Mouse (Mus musculus): ENCODE results near the gene Mutyh.
"Not testable (repeated sequence)": the region's sequence is repeated elsewhere in the genome, so short reads cannot be mapped to it uniquely, and the experiment has no call there.

Mutyh gene

GRCm38 (mm10) chr4:116820902-116821693 is 13.6 kb downstream of the Mutyh start:
- peak; percentile 78 for DNase-seq (ENCODE audit: low read depth, low spot score)

GRCm38 (mm10) chr4:116821694-116822016 is 14.1 kb downstream of the Mutyh start, which contains the start of gene Hpdl:
TSS of gene Hpdl (minus strand) at chr4:116821707.
- DNase-seq (ENCODE audit: low read depth, low spot score): no peak

- peak; percentile 93 for DNase-seq (ENCODE audit: low read depth, low spot score)
Measured at GRCm38 (mm10) chr4:116824541-116825004, 17.1 kb downstream of the Mutyh start.

- DNase-seq (ENCODE audit: low read depth, low spot score): peak; percentile 92
Measured at GRCm38 (mm10) chr4:116827819-116828218, 20.3 kb downstream of the Mutyh start.

GRCm38 (mm10) chr4:116829364-116830069 is 22.0 kb downstream of the Mutyh start:
- DNase-seq (ENCODE audit: low read depth, low spot score): peak; percentile 44

- no peak for DNase-seq (ENCODE audit: low read depth, low spot score)
Measured at GRCm38 (mm10) chr4:116830070-116830368, 22.5 kb downstream of the Mutyh start.

- no peak for DNase-seq (ENCODE audit: low read depth, low spot score)
Measured at GRCm38 (mm10) chr4:116838999-116839398, 31.5 kb downstream of the Mutyh start.

- not testable (repeated sequence) for DNase-seq (ENCODE audit: low read depth, low spot score)
Measured at GRCm38 (mm10) chr4:116840096-116840495, 32.6 kb downstream of the Mutyh start.

- DNase-seq (ENCODE audit: low read depth, low spot score): no peak
Measured at GRCm38 (mm10) chr4:116840841-116841240, 33.3 kb downstream of the Mutyh start.

GRCm38 (mm10) chr4:116844324-116844723 is 36.8 kb downstream of the Mutyh start:
- DNase-seq (ENCODE audit: low read depth, low spot score): no peak

- no peak for DNase-seq (ENCODE audit: low read depth, low spot score)
Measured at GRCm38 (mm10) chr4:116849901-116850300, 42.4 kb downstream of the Mutyh start.

- no peak for DNase-seq (ENCODE audit: low read depth, low spot score)
Measured at GRCm38 (mm10) chr4:116854286-116854685, 46.8 kb downstream of the Mutyh start.

GRCm38 (mm10) chr4:116857203-116857602 is 49.7 kb downstream of the Mutyh start:
- peak; percentile 3 for DNase-seq (ENCODE audit: low read depth, low spot score)

- DNase-seq (ENCODE audit: low read depth, low spot score): no peak
Measured at GRCm38 (mm10) chr4:116859711-116860110, 52.2 kb downstream of the Mutyh start.

GRCm38 (mm10) chr4:116862023-116862422 is 54.5 kb downstream of the Mutyh start:
- DNase-seq (ENCODE audit: low read depth, low spot score): peak; percentile 9
